Mouse (Mus musculus): Measurements from ENCODE around the gene Wnk4.

DNA sequence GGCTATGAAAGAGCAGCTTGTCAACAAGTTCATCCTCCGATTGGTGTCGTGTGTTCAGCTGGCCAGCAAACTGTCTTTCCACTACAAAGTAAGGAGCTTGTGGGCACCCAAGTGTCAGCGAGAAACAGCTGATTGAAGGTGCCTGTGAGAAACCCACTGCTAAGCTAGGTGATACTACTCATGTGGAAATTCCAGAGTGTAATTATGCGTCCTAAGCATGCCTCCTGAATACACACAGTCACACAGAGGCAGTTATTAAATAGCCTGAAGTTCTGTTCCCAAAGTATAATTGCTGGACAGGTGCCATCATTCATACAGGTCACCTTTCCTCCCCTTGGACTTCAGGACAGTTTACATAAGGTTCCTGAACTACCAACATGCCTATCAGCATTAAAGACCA, 23.4 kb downstream of the Wnk4 start:
- TF ChIP-seq CTCF (IDR thresholded peaks at IDR 0.05; ENCODE audit: low read depth), result no peak
- TF ChIP-seq EP300 (IDR thresholded peaks at IDR 0.05; ENCODE audit: low read depth), result no peak

Measured in liver, postnatal 0 days (tissue).